Mouse (Mus musculus) brain, embryonic 14.5 days (tissue): ENCODE measurements around the gene Pdcd6.

Source experiments
- CTCF ChIP-seq: fragments of 200-500 bp; IDR thresholded peaks from 2 replicates; pipeline ENCODE4 v1.5.1; 2012; ENCODE audit warnings: inconsistent platforms, mild to moderate bottlenecking, moderate library complexity, borderline replicate concordance; ENCODE audit not compliant: insufficient read depth, insufficient read length; ENCODE audit errors: extremely low read depth
- POLR2A ChIP-seq: fragments of 200-500 bp; IDR thresholded peaks from 2 replicates; pipeline ENCODE4 v1.6.1; 2012; ENCODE audit warnings: mild to moderate bottlenecking, inconsistent platforms, borderline replicate concordance; ENCODE audit not compliant: poor library complexity, insufficient read depth, insufficient read length, severe bottlenecking; ENCODE audit errors: extremely low read depth

- no peak for TF ChIP-seq CTCF
- TF ChIP-seq POLR2A, result no peak
These were observed 601 bp downstream of the Pdcd6 start for GRCm38 (mm10) chr13:74316789-74317169.
